Mouse (Mus musculus): ENCODE measurements around the gene 9530068E07Rik. TPM values are rescaled to one million over a fixed set of nuclear protein-coding genes. Genes with fewer than 3 reads are reported as not detected.

Gene 9530068E07Rik
- 156 and 212 TPM in 2 replicates for polyA plus RNA-seq (2015; fragmentation: Nextera tagmentation; extraction: Ambion mirVana)

GRCm38 (mm10) chr11:52395940-52396596 lies at the start of gene 9530068E07Rik:
Gene 9530068E07Rik (plus strand): TSS chr11:52396428.

GRCm38 (mm10) chr11:52360471-52361277 lies 35.6 kb upstream of the 9530068E07Rik start, which contains the start of gene Vdac1:
Gene Vdac1 (plus strand): TSS chr11:52360860.

Other genes starting within 250 kb of the 9530068E07Rik start
- gene Olfr1371, start 182.4 kb upstream of the 9530068E07Rik start, polyA plus RNA-seq (2015; fragmentation: Nextera tagmentation; extraction: Ambion mirVana), result not detected in 2 replicates
- 746 and 990 TPM in 2 replicates for gene Skp1a, start 164.4 kb upstream of the 9530068E07Rik start, polyA plus RNA-seq (2015; fragmentation: Nextera tagmentation; extraction: Ambion mirVana)
- 13.6 and 32.2 TPM in 2 replicates for gene Tcf7, start 113.4 kb upstream of the 9530068E07Rik start, polyA plus RNA-seq (2015; fragmentation: Nextera tagmentation; extraction: Ambion mirVana)
- 171 and 229 TPM in 2 replicates for gene Vdac1, start 35.6 kb upstream of the 9530068E07Rik start, polyA plus RNA-seq (2015; fragmentation: Nextera tagmentation; extraction: Ambion mirVana)